Mouse (Mus musculus): ENCODE results near the gene Cntf. TPM values are rescaled to one million over a fixed set of nuclear protein-coding genes. Genes with fewer than 3 reads are reported as not detected.

The Cntf gene
- 0.10 and 0.22 TPM in 2 replicates for polyA plus RNA-seq (2012)

GRCm38 (mm10) chr19:12765308-12765707 is at the start of gene Cntf:
TSS of gene Cntf (minus strand) at chr19:12765632.

GRCm38 (mm10) chr19:12795511-12796327 is 30.3 kb upstream of the Cntf start, which contains the start of the genes Zfp91 and Lpxn:
TSS of gene Zfp91 (minus strand) at chr19:12796126.
TSS of gene Lpxn (plus strand) at chr19:12796193.

Other genes with a start within 250 kb of the Cntf start
- 3.4 and 5.0 TPM in 2 replicates for gene Fam111a, start 219.9 kb downstream of the Cntf start, polyA plus RNA-seq (2012)
- not detected in 2 replicates for gene Gm4952, start 165.7 kb downstream of the Cntf start, polyA plus RNA-seq (2012)
- 0.05 TPM in 1 of 2 replicates, not detected in the other for gene Glyat, start 132.3 kb downstream of the Cntf start, polyA plus RNA-seq (2012)
- gene Olfr1442, start 95.2 kb downstream of the Cntf start, polyA plus RNA-seq (2012), result not detected in 2 replicates
- not detected in 2 replicates for gene Olfr1443, start 87.5 kb downstream of the Cntf start, polyA plus RNA-seq (2012)
- not detected in 2 replicates for gene Keg1, start 69.8 kb downstream of the Cntf start, polyA plus RNA-seq (2012)
- gene Zfp91, start 30.5 kb upstream of the Cntf start, polyA plus RNA-seq (2012), result 35.3 and 51.8 TPM in 2 replicates
- gene Lpxn, start 30.6 kb upstream of the Cntf start, polyA plus RNA-seq (2012), result 0.18 and 0.88 TPM in 2 replicates
- not detected in 2 replicates for gene Gm5244, start 81.0 kb upstream of the Cntf start, polyA plus RNA-seq (2012)
- gene Olfr1444, start 91.7 kb upstream of the Cntf start, polyA plus RNA-seq (2012), result not detected in 2 replicates
- gene Olfr1445, start 118.2 kb upstream of the Cntf start, polyA plus RNA-seq (2012), result not detected in 2 replicates
- gene Olfr1446, start 127.9 kb upstream of the Cntf start, polyA plus RNA-seq (2012), result not detected in 2 replicates
- gene Olfr1447, start 138.1 kb upstream of the Cntf start, polyA plus RNA-seq (2012), result not detected in 2 replicates
- not detected in 2 replicates for gene Olfr1448, start 158.8 kb upstream of the Cntf start, polyA plus RNA-seq (2012)
- not detected in 2 replicates for gene Olfr1449, start 165.2 kb upstream of the Cntf start, polyA plus RNA-seq (2012)
- gene Olfr1450, start 184.6 kb upstream of the Cntf start, polyA plus RNA-seq (2012), result not detected in 2 replicates
- not detected in 2 replicates for gene Olfr1451, start 229.4 kb upstream of the Cntf start, polyA plus RNA-seq (2012)